Mouse (Mus musculus): ENCODE measurements around the gene Afap1. TPM values are rescaled to one million over a fixed set of nuclear protein-coding genes. Genes with fewer than 3 reads are reported as not detected.

Gene Afap1
- polyA plus RNA-seq, 1 experiment from 2014 or later = 15.4 TPM

DNA sequence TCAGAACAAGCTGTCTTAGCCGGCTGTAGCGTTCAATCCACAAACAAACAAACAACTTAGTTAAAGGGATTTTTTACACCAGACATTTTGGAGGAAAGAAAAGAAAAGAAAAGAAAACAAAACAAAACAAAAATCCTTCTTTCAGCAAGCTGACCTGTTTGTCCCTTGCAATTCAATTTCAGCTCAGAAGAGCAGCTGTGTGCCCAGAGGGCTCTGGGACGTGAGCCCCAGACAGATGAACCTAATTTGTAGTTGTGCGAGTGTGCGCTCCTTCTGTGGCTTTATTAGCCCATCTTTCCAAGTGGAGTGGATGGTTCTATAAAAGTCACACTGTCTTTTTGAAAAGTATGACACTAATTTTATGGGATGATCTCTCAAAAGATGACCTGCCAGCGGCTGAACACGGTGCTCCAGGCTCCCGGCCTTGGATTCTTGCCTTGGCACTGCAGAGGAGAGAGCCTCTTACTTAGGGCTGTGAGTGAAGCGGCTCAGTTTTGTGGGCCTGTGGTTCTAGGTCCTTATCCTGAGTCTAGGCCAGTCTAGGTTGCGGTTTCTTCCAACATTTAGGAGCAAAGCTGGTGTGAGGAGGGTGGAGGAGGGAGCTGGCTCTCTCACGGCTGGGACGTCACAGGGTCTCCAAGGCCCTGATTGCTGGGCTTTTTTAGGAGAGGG, 22.6 kb downstream of the Afap1 start:
- WGBS = 59% methylated on average over 12 of the region's 12 CpGs
- Histone ChIP-seq H3K4me3 (replicated peaks) (no peak overlapping the region), H3K9ac (replicated peaks) (0 out of 2 replicates have a peak overlapping the region, but pooled peaks have one; percentile 4), H3K4me1 (replicated peaks) (peaks cover 39% of the 10 kb centered on the region), H3K9me3 (peaks cover 3% of the 10 kb centered on the region; the same call in 1 of the 2 replicates), H3K27me3 (no peaks in the 10 kb centered on the region), H3K36me3 (peaks cover 12% of the 10 kb centered on the region), H3K4me2 (no peak overlapping the region), H3K27ac (no peak overlapping the region)
- ATAC-seq (ENCODE audit: insufficient number of reproducible peaks, insufficient read depth, low FRiP score, low TSS enrichment, low read depth) = no peak

DNA sequence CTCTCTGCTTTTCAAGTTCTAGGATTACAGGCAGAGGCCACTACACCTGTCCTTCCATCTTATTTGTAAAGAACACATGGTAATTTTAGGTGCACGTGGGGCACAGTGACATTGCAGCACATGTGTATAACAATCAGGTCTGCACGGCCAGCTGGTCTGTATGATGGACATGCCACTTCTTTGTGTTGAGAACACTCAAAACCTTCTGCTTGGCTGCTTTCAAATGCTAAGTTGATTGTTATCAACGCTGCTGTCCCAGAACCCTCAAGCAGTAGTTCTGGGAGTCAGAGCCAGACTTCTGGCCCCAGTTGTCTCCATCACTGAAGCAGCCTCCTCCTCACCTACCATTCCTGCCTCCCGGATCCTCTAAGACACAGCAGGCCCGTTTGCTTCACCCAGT, 23.5 kb downstream of the Afap1 start:
- no peak overlapping the region for H3K27ac ChIP-seq
- no peak for ATAC-seq (ENCODE audit: insufficient number of reproducible peaks, insufficient read depth, low FRiP score, low TSS enrichment, low read depth)
- H3K9ac ChIP-seq (replicated peaks) = no peak overlapping the region
- H3K4me1 ChIP-seq (replicated peaks) = peaks cover 48% of the 10 kb centered on the region
- no peak overlapping the region for H3K4me3 ChIP-seq (replicated peaks)
- peaks cover 12% of the 10 kb centered on the region for H3K36me3 ChIP-seq
- H3K27me3 ChIP-seq = no peaks in the 10 kb centered on the region
- peaks cover 3% of the 10 kb centered on the region; the same call in 1 of the 2 replicates for H3K9me3 ChIP-seq
- H3K4me2 ChIP-seq = no peak overlapping the region
- WGBS = 80% methylated on average over 5 of the region's 5 CpGs

DNA sequence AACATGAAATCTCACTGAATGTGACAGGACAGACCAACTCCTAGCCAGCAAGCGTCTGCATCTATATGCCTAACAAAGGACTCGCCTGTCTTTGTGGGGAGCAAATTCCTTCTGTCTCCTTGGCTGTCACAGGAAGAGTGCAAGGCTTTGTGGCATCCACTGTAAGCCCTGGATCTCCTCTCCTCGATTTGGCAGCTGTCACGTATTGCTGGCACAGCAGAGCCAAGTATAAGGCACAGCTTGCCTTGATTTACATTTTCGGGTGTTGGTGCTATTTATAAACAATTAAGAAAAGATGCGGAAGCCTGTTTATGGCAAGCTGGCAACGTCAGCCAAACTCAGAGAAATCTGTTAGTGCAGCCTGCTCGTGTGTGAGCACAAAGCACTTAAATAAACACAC, 25.3 kb downstream of the Afap1 start:
- Histone ChIP-seq H3K4me3 (replicated peaks) (no peak overlapping the region), H3K4me1 (replicated peaks) (peaks cover 62% of the 10 kb centered on the region), H3K27ac (peak overlapping the region; percentile 24; the same call in 1 of the 2 replicates), H3K27me3 (no peaks in the 10 kb centered on the region), H3K9ac (replicated peaks) (no peak overlapping the region), H3K36me3 (no peaks in the 10 kb centered on the region), H3K9me3 (no peaks in the 10 kb centered on the region), H3K4me2 (0 out of 2 replicates have a peak overlapping the region, but pooled peaks have one; percentile 10)
- no peak for ATAC-seq (ENCODE audit: insufficient number of reproducible peaks, insufficient read depth, low FRiP score, low TSS enrichment, low read depth)
- 19% methylated on average over 8 of the region's 8 CpGs for WGBS

DNA sequence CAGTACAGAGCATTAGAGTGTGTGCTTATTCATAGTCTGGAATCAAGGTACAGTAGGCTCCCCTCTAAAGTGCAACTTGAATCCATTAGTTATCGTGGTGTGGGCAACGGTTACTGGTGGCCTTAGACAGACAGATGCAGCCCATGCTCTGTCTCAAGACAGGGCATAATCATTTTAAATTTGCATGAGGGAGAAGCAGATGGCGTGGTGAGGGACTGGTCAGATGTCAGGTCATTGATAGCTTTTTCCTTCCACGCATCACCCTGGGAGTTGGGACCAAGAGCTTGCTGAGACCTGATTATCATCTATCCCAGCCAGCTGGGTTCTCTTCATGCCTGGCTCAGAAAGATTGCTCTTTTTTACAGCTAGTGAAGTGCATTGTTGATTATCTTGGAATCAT, 27.0 kb downstream of the Afap1 start:
- Histone ChIP-seq H3K4me2 (no peak overlapping the region), H3K36me3 (no peaks in the 10 kb centered on the region), H3K27me3 (no peaks in the 10 kb centered on the region), H3K27ac (no peak overlapping the region), H3K4me3 (replicated peaks) (no peak overlapping the region), H3K9me3 (no peaks in the 10 kb centered on the region), H3K9ac (replicated peaks) (no peak overlapping the region), H3K4me1 (replicated peaks) (peaks cover 73% of the 10 kb centered on the region)
- WGBS = 70% methylated on average over 4 of the region's 4 CpGs
- ATAC-seq (ENCODE audit: insufficient number of reproducible peaks, insufficient read depth, low FRiP score, low TSS enrichment, low read depth) = no peak

DNA sequence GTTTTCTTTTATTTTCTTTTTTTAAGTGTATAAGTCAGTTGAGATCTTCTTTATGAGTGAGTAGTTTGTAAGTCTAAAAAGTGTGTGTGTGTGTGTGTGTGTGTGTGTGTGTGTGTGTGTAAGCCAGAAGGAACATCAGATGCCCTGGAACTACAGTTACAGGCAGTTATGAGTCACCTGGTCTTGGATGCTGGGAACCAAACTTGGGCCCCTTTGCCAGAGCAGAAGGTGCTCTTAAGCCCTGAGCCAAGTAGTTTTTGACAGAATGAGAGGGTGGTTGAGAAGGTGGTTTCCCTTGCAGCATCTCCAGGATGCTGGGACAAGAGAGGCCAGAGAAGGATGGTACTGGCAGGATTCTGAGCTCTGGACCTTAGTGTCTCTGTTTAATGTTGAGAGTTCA, 27.4 kb downstream of the Afap1 start:
- ATAC-seq (ENCODE audit: insufficient number of reproducible peaks, insufficient read depth, low FRiP score, low TSS enrichment, low read depth) = no peak
- H3K4me2 ChIP-seq = no peak overlapping the region
- H3K4me1 ChIP-seq (replicated peaks) = peaks cover 73% of the 10 kb centered on the region
- H3K27me3 ChIP-seq = no peaks in the 10 kb centered on the region
- no peaks in the 10 kb centered on the region for H3K36me3 ChIP-seq
- no peak overlapping the region for H3K4me3 ChIP-seq (replicated peaks)
- H3K27ac ChIP-seq = peak overlapping the region; percentile 77; the same call in 1 of the 2 replicates
- no peak overlapping the region for H3K9ac ChIP-seq (replicated peaks)
- no peaks in the 10 kb centered on the region for H3K9me3 ChIP-seq

DNA sequence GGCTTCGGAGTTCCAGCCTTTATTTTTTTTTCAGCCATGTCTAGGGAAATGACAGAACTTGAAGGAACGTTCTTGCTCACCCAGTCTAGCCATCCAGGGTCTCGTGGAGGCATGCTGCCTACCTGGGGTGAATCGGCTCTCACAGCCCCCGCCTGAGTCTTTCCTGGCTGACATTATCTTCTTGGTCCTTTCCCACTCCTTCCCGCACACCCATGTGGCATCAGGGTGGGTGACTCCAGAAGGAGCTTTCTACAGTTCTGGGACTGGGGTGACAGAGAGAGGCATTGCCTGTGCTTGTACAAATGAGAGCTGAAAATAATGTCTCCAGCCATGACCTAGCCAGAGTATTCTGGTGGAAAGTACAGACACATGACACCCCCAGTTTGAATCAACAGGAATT, 28.0 kb downstream of the Afap1 start:
- 87% methylated on average over 6 of the region's 6 CpGs for WGBS
- peaks cover 75% of the 10 kb centered on the region for H3K4me1 ChIP-seq (replicated peaks)
- H3K4me2 ChIP-seq = peak overlapping the region; percentile 21
- H3K9ac ChIP-seq (replicated peaks) = no peak overlapping the region
- H3K36me3 ChIP-seq = no peaks in the 10 kb centered on the region
- H3K27me3 ChIP-seq = no peaks in the 10 kb centered on the region
- peak overlapping the region; percentile 77 for H3K27ac ChIP-seq
- no peak for ATAC-seq (ENCODE audit: insufficient number of reproducible peaks, insufficient read depth, low FRiP score, low TSS enrichment, low read depth)
- no peaks in the 10 kb centered on the region for H3K9me3 ChIP-seq
- no peak overlapping the region for H3K4me3 ChIP-seq (replicated peaks)

DNA sequence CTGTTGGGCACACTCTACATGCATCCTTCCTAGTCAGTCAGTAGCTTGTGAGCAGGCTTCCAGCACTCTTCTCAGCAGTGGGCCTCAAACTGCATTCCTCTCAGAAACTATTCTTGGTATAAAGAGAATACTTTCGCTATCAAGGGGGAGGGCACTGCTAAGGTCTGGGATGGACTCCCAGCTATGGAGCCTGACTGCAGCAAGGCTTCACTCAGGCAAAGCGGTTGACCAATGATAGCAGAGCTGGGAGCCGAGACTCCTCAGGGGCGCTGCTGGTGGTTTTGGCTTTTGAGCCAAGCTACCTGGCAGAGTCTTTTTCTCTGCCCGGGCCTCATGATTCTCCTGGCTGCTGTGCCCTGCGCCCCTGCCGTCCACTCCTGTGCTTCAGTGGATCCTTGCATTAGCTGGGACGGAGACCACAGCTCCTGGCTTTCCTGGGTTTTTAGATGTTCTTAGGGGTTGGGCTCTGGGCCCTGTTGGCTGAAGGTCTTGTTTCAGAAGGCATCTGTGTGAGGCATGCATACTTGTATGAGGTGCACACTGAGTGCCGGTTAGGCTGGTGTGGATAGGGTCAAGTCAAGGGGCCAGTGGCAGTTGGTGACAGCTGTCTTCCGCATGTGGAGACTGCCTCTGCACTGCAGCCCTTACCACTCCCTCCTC, 28.6 kb downstream of the Afap1 start:
- H3K4me1 ChIP-seq (replicated peaks) = peaks cover 81% of the 10 kb centered on the region
- ATAC-seq (ENCODE audit: insufficient number of reproducible peaks, insufficient read depth, low FRiP score, low TSS enrichment, low read depth) = peak; percentile 64
- 48% methylated on average over 10 of the region's 10 CpGs for WGBS
- peak overlapping the region; percentile 21; the same call in 1 of the 2 replicates for H3K4me2 ChIP-seq
- H3K9me3 ChIP-seq = no peaks in the 10 kb centered on the region
- no peak overlapping the region for H3K9ac ChIP-seq (replicated peaks)
- H3K27me3 ChIP-seq = no peaks in the 10 kb centered on the region
- no peaks in the 10 kb centered on the region for H3K36me3 ChIP-seq
- H3K4me3 ChIP-seq (replicated peaks) = no peak overlapping the region
- peak overlapping the region; percentile 77 for H3K27ac ChIP-seq

DNA sequence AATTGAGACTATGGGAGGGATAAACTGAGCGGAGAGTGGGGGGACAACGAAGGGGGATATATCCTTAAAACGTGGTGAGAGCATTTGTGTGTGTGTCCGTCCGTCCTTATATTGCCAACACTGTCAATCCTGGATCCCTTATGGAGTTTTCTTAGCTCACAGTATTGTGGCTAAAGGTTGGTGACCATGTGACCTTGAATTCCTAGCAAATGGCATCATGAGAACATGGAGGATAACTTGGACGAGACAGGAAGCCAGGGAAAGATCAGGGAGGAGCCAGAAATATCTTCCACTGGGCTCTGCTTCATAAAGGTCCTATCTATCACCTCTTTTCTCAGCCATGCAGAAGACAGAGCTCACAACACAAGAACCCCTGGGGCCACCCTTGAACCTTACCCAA, 30.3 kb downstream of the Afap1 start:
- 91% methylated on average over 6 of the region's 6 CpGs for WGBS
- Histone ChIP-seq H3K36me3 (no peaks in the 10 kb centered on the region), H3K4me1 (replicated peaks) (peaks cover 81% of the 10 kb centered on the region), H3K4me2 (no peak overlapping the region), H3K27me3 (no peaks in the 10 kb centered on the region), H3K4me3 (replicated peaks) (no peak overlapping the region), H3K9ac (replicated peaks) (no peak overlapping the region), H3K27ac (no peak overlapping the region), H3K9me3 (no peaks in the 10 kb centered on the region)
- no peak for ATAC-seq (ENCODE audit: insufficient number of reproducible peaks, insufficient read depth, low FRiP score, low TSS enrichment, low read depth)

DNA sequence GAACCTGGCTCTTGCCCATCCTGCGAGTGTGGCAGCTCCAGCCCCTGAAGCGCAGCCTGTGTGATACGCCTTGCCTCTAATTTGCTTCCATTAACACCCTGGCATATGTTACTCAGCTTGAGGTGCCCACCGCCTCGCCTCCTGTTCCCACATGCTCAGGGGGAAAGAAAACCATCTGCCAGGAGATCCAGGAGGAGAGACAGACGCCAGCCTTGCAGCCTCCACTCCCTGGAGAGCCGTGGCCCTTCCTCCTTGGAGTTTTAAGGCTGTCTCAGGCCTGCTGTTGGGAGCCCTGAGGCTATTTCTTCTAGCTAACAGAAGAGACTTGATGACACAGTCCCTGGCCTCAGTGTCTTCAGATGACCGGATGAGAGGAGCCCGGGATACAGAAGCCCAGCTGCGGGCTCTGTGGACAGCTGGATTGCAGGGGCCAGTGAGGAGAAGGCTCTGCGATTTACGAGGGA, 32.1 kb downstream of the Afap1 start:
- ATAC-seq (ENCODE audit: insufficient number of reproducible peaks, insufficient read depth, low FRiP score, low TSS enrichment, low read depth) = no peak
- Histone ChIP-seq H3K36me3 (no peaks in the 10 kb centered on the region), H3K27me3 (no peaks in the 10 kb centered on the region), H3K4me2 (no peak overlapping the region), H3K27ac (peak overlapping the region; percentile 68; the same call in 1 of the 2 replicates), H3K4me1 (replicated peaks) (peaks cover 69% of the 10 kb centered on the region), H3K9ac (replicated peaks) (no peak overlapping the region), H3K9me3 (no peaks in the 10 kb centered on the region), H3K4me3 (replicated peaks) (no peak overlapping the region)
- WGBS = 15% methylated on average over 12 of the region's 12 CpGs

DNA sequence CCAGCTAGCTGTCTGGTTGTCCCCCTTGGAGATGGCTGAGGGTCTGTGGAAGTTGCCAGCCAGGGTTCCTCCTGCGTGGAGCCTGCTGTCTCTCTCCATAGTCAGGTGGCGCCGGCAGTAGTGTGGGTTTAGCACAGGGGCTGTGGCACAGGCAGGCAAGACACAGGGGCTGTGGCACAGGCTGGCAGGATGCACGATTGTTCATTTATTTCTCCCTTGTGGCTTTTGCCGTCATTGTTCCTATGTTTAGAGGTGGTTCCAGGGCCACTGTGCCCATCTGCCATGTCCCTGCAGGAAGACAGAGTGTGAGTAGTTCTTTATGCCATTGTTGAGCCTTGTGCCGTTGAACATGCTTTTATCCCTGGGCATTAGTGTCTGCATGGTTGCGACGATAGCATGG, 33.4 kb downstream of the Afap1 start:
- no peak overlapping the region for H3K27ac ChIP-seq
- peaks cover 58% of the 10 kb centered on the region for H3K4me1 ChIP-seq (replicated peaks)
- no peaks in the 10 kb centered on the region for H3K36me3 ChIP-seq
- no peak overlapping the region for H3K4me2 ChIP-seq
- WGBS = 89% methylated on average over 8 of the region's 8 CpGs
- no peak for ATAC-seq (ENCODE audit: insufficient number of reproducible peaks, insufficient read depth, low FRiP score, low TSS enrichment, low read depth)
- no peak overlapping the region for H3K4me3 ChIP-seq (replicated peaks)
- H3K27me3 ChIP-seq = no peaks in the 10 kb centered on the region
- no peak overlapping the region for H3K9ac ChIP-seq (replicated peaks)
- no peaks in the 10 kb centered on the region for H3K9me3 ChIP-seq

DNA sequence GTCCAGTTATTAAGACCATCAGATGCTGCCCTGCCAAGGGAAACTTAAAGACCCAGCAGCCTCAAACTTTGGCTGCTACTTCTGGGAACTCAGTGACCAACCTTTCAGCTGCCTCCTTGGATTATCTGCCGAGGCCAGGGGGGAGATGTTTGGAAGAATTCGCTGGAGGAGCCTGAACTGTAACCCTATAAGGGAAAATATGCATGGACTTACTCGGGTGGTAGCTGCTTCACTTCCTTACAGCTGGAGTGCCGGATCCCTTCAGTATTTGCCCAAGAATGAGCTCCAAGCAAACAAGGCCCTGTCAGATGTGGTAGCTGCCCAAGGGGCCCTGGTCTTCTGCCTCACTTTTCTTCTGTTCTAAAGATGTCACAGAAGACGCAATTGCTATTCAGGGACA, 38.2 kb downstream of the Afap1 start:
- 76% methylated on average over 5 of the region's 5 CpGs for WGBS
- ATAC-seq (ENCODE audit: insufficient number of reproducible peaks, insufficient read depth, low FRiP score, low TSS enrichment, low read depth) = no peak
- H3K4me1 ChIP-seq (replicated peaks) = peaks cover 25% of the 10 kb centered on the region
- H3K4me3 ChIP-seq (replicated peaks) = no peak overlapping the region
- H3K27me3 ChIP-seq = no peaks in the 10 kb centered on the region
- no peak overlapping the region for H3K9ac ChIP-seq (replicated peaks)
- peaks cover 9% of the 10 kb centered on the region; the same call in 1 of the 2 replicates for H3K36me3 ChIP-seq
- 0 out of 2 replicates have a peak overlapping the region, but pooled peaks have one; percentile 29 for H3K27ac ChIP-seq
- H3K9me3 ChIP-seq = no peaks in the 10 kb centered on the region
- no peak overlapping the region for H3K4me2 ChIP-seq

Measured in limb, embryonic 12.5 days (tissue).